Mouse (Mus musculus) midbrain, embryonic 16.5 days (tissue): Measurements from ENCODE around the gene Gm45808. TPM values are rescaled to one million over a fixed set of nuclear protein-coding genes. Genes with fewer than 3 reads are reported as not detected.
"Not testable (repeated sequence)": the region's sequence is repeated elsewhere in the genome, so short reads cannot be mapped to it uniquely, and the experiment has no call there.

Source experiments
- ATAC-seq: fragments of 200-750 bp; cut with Nextera tagmentation; 2 replicates; pipeline ENCODE4 v1.8.0; 2017; ENCODE audit warnings: moderate TSS enrichment
- H3K27ac ChIP-seq: fragments of 300-500 bp; sonication (generic); 2 replicates; pipeline ENCODE4 v1.5.1; 2014; ENCODE audit warnings: mild to moderate bottlenecking, low read length, mixed read lengths
- H3K27me3 ChIP-seq: fragments of 300-500 bp; sonication (generic); 2 replicates; pipeline ENCODE4 v1.6.1; 2014; ENCODE audit warnings: low read depth, low read length, mixed read lengths; ENCODE audit not compliant: control insufficient read depth, insufficient read depth
- H3K36me3 ChIP-seq: fragments of 300-500 bp; sonication (generic); 2 replicates; pipeline ENCODE4 v1.6.1; 2014; ENCODE audit warnings: mild to moderate bottlenecking, low read length, moderate library complexity, mixed read lengths; ENCODE audit not compliant: control insufficient read depth, insufficient read depth
- H3K4me1 ChIP-seq: fragments of 300-500 bp; sonication (generic); 2 replicates; pipeline ENCODE4 v1.6.1; 2014; ENCODE audit warnings: mild to moderate bottlenecking, low read length, mixed read lengths; ENCODE audit not compliant: control insufficient read depth, insufficient read depth
- H3K4me2 ChIP-seq: fragments of 300-500 bp; sonication (generic); 2 replicates; pipeline ENCODE4 v1.6.1; 2014; ENCODE audit warnings: mild to moderate bottlenecking, low read length, mixed read lengths
- H3K4me3 ChIP-seq: fragments of 300-500 bp; sonication (generic); 2 replicates; pipeline ENCODE4 v1.5.1; 2014; ENCODE audit warnings: low read depth, mild to moderate bottlenecking, low read length, moderate library complexity, mixed read lengths
- H3K9ac ChIP-seq: fragments of 300-500 bp; sonication (generic); 2 replicates; pipeline ENCODE4 v1.6.1; 2014; ENCODE audit warnings: low read depth, low read length, mixed read lengths
- H3K9me3 ChIP-seq: fragments of 300-500 bp; sonication (generic); replicated peaks from 2 replicates; pipeline ENCODE4 v1.6.1; 2014; ENCODE audit warnings: mild to moderate bottlenecking, low read length, mixed read lengths; ENCODE audit not compliant: control insufficient read depth, poor library complexity, severe bottlenecking
- WGBS: fragments of 180-500 bp; shearing (Covaris S2); extraction: QIAGEN DNeasy Blood & Tissue Kit; methylation state at CpG from one replicate; pipeline ENCODE4 v1.1.7; 2014; 5-methylcytosine and 5-hydroxymethylcytosine counted together
- polyA plus RNA-seq: library from polyadenylated mRNA; unstranded; fragments of >200 nt; fragmentation: Nextera tagmentation; extraction: Ambion mirVana; gene quantifications from 2 replicates; pipeline ENCODE4 v1.2.1, GENCODE M21; 2015

The Gm45808 gene
- polyA plus RNA-seq: not detected in 2 replicates

GRCm38 (mm10) chr7:45486761-45487415, at the start of gene Gm45808:
Gm45808 (minus strand) TSS chr7:45486811.
- Histone ChIP-seq H3K9ac (no peak within 1 kb of the TSS), H3K27ac (0 out of 2 replicates have a peak within 1 kb of the TSS, but pooled peaks have one; percentile 14), H3K27me3 (no peaks in the 10 kb centered on the region), H3K9me3 (no peaks in the 10 kb centered on the region), H3K4me2 (no peak within 1 kb of the TSS; the same call in 1 of the 2 replicates), H3K4me1 (peaks cover 15% of the 10 kb centered on the region), H3K4me3 (no peak within 1 kb of the TSS), H3K36me3 (no peaks in the 10 kb centered on the region)
- 84% methylated on average over 12 of the region's 12 CpGs for WGBS
- ATAC-seq: no peak

DNA sequence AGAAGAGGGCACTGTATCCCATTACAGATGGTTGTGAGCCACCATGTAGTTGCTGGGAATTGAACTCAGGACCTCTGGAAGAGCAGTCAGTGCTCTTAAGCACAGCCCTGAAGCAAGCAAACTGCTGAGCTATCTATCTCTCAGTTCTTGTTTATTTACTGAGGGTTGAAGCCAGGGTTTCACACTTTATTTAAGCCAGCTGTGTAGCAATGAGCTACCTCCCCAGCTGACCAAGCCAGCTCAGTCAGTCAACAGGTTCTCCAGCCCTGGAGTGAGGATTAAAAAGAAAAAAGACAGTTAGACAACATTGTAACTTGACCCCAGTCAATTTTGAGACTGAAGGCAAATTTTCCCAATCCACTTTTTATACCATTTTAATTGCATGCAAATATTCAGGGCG, 49.1 kb upstream of the Gm45808 start:
- no peak overlapping the region for H3K27ac ChIP-seq
- H3K4me3 ChIP-seq: no peak overlapping the region
- no peaks in the 10 kb centered on the region for H3K36me3 ChIP-seq
- no peak for ATAC-seq
- WGBS: 92% methylated on average over 1 of the region's 1 CpGs
- H3K4me2 ChIP-seq: no peak overlapping the region
- H3K9ac ChIP-seq: no peak overlapping the region
- no peaks in the 10 kb centered on the region for H3K27me3 ChIP-seq
- H3K4me1 ChIP-seq: peaks cover 6% of the 10 kb centered on the region; the same call in 1 of the 2 replicates
- H3K9me3 ChIP-seq: no peaks in the 10 kb centered on the region

DNA sequence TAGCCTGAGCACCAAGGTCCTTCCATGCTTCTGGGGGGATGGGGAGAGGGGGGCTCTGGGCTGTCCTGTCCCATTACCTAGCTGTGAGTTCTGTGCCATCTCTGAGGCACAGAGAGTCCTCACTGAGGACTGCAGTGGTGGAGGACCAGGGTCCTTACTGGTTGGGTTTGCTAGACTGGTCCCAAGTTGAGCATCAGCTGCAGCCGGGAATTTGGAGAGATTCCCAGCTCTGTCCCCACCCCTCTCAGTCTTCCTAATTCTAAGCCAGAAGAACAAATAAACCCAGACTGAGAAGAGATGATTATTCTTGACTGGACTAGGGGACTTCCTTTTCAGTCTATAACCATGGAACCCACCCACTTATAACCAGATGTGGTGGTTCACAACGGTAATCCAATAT, 44.0 kb upstream of the Gm45808 start:
- Histone ChIP-seq H3K4me1 (peaks cover under 1% of the 10 kb centered on the region; the same call in 1 of the 2 replicates), H3K9ac (no peak overlapping the region), H3K27me3 (0 out of 2 replicates have a peak, but pooled peaks cover 2% of the 10 kb centered on the region), H3K36me3 (no peaks in the 10 kb centered on the region), H3K4me2 (no peak overlapping the region), H3K4me3 (no peak overlapping the region), H3K27ac (no peak overlapping the region), H3K9me3 (no peaks in the 10 kb centered on the region)
- 79% methylated on average over 2 of the region's 2 CpGs for WGBS
- no peak for ATAC-seq

DNA sequence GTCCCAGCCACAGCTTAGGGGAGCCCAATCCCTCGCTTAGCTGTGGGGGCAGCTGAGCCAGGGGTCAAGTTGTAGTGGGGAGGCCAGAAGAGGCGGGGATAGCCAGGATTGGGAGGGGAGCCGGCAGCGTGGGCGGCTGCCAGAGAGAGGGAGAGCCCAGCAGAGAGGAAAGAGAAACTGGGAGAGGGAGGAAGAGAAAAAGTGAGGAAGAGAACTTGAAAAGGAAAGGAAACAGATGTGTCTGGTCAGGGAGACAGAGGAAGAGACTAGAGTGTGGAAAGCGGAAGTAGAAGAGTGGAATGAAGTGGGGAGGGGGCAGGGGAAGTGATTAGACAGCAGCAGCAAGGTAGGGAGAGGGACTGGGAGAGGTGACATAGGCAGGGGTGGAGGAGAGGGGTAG, 42.9 kb upstream of the Gm45808 start:
- WGBS: 26% methylated on average over 6 of the region's 6 CpGs
- Histone ChIP-seq H3K4me1 (peaks cover 11% of the 10 kb centered on the region), H3K4me3 (no peak overlapping the region), H3K9ac (no peak overlapping the region), H3K36me3 (no peaks in the 10 kb centered on the region), H3K27me3 (0 out of 2 replicates have a peak, but pooled peaks cover 2% of the 10 kb centered on the region), H3K9me3 (no peaks in the 10 kb centered on the region), H3K4me2 (no peak overlapping the region), H3K27ac (no peak overlapping the region)
- ATAC-seq: no peak

- not testable (repeated sequence) for H3K9me3 ChIP-seq, H3K36me3 ChIP-seq, H3K27ac ChIP-seq, H3K4me3 ChIP-seq, H3K9ac ChIP-seq, H3K4me2 ChIP-seq, H3K27me3 ChIP-seq, ATAC-seq
- 96% methylated on average over 6 of the region's 6 CpGs for WGBS
- H3K4me1 ChIP-seq: peaks cover 11% of the 10 kb centered on the region
Measured at GRCm38 (mm10) chr7:45527169-45527568, 40.6 kb upstream of the Gm45808 start.

DNA sequence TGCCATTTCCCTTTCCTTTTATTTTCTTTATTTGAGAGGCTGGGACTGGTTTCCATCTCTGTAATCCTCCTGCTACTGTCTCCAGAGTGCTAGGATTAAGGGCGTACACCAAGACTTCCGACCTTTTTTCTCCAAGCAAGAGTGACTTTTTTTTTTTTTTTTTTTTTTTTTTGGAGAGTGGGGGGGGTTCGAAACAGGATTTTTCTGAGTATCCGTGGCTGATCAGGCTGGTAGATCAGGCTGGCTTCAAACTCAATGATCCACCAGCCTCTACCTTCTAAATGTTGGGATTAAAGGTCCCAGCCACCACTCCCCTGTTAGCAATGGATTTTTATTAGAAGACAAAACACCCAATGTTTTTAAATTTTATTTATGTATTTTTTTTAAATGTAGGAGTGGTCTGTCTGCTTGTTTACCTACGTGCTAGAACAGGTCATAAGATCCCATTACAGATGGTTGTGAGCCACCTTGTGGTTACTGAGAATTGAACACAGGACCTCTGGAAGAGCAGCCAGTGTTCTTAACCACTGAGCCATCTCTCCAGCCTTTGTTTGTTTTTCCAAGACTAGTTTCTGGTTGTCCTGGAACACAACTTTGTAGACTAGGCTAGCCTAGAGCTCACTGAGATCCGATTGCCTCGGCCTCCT, 40.0 kb upstream of the Gm45808 start:
- ATAC-seq: no peak
- peak overlapping the region; percentile 84 for H3K4me2 ChIP-seq
- no peaks in the 10 kb centered on the region for H3K36me3 ChIP-seq
- H3K27ac ChIP-seq: peak overlapping the region; percentile 66; the same call in 1 of the 2 replicates
- H3K4me3 ChIP-seq: peak overlapping the region; percentile 66
- H3K9ac ChIP-seq: peak overlapping the region; percentile 78
- 27% methylated on average over 7 of the region's 7 CpGs for WGBS
- H3K9me3 ChIP-seq: no peaks in the 10 kb centered on the region
- H3K4me1 ChIP-seq: peaks cover 11% of the 10 kb centered on the region
- H3K27me3 ChIP-seq: 0 out of 2 replicates have a peak, but pooled peaks cover 2% of the 10 kb centered on the region

DNA sequence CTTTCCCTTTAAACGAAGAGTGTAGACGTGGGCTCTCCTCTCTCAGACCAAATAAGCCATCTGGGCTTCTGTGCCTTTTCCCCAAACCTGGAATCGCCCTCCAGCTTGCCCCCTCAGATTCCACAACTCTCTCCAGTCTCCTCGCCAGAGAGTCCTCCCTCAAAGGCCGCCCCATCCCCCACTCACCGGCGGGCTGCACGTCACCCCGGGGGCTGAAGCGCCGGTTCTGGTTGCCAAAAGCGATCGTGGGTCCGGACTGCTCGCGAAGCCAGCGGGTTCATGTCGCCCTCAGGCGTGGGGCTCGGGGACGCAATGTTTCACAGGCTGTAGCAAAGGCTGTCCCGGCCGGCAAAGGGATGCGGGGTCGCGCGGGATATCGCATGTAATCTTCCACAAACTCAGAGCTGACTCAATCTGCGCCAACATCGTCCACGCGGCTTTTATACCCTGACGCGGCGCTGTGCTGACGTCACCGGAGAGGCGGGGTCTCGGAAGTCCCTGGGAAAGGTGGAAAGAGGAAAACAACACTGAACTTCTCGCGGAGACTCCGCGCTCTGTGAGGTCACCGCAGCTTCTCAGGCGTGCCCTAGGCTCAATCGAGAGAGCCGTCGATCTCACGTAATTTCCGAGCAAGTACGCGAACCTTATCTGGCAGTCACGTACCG, 39.3 kb upstream of the Gm45808 start, which contains the start of the genes Ppp1r15a and Plekha4:
Gene Ppp1r15a (minus strand): TSS at position 460 of the 665 bp plus-strand sequence.
Gene Plekha4 (plus strand): TSS at position 522 of the 665 bp plus-strand sequence.
- Histone ChIP-seq H3K36me3 (no peaks in the 10 kb centered on the region), H3K4me2 (peak within 1 kb of the TSS; percentile 84), H3K27ac (peak within 1 kb of the TSS; percentile 66), H3K9me3 (no peaks in the 10 kb centered on the region), H3K4me3 (peak within 1 kb of the TSS; percentile 66), H3K27me3 (0 out of 2 replicates have a peak, but pooled peaks cover 2% of the 10 kb centered on the region), H3K9ac (peak within 1 kb of the TSS; percentile 78), H3K4me1 (peaks cover 13% of the 10 kb centered on the region)
- peak; percentile 67 for ATAC-seq
- under 1% methylated on average over 54 of the region's 54 CpGs for WGBS

GRCm38 (mm10) chr7:45524841-45525621, 38.4 kb upstream of the Gm45808 start:
- H3K4me3 ChIP-seq: peak overlapping the region; percentile 66
- ATAC-seq: peak; percentile 7; the same call in 1 of the 2 replicates
- H3K9me3 ChIP-seq: no peaks in the 10 kb centered on the region
- H3K9ac ChIP-seq: peak overlapping the region; percentile 78
- no peaks in the 10 kb centered on the region for H3K36me3 ChIP-seq
- H3K4me2 ChIP-seq: peak overlapping the region; percentile 84
- WGBS: 29% methylated on average over 12 of the region's 12 CpGs
- H3K27ac ChIP-seq: peak overlapping the region; percentile 66
- peaks cover 13% of the 10 kb centered on the region for H3K4me1 ChIP-seq
- H3K27me3 ChIP-seq: no peaks in the 10 kb centered on the region
